Mouse (Mus musculus): ENCODE results near the gene Cdk14. TPM values are rescaled to one million over a fixed set of nuclear protein-coding genes. Genes with fewer than 3 reads are reported as not detected.

Cdk14 gene
- polyA plus RNA-seq, 1 experiment from 2014 or later: 22.7 TPM

DNA sequence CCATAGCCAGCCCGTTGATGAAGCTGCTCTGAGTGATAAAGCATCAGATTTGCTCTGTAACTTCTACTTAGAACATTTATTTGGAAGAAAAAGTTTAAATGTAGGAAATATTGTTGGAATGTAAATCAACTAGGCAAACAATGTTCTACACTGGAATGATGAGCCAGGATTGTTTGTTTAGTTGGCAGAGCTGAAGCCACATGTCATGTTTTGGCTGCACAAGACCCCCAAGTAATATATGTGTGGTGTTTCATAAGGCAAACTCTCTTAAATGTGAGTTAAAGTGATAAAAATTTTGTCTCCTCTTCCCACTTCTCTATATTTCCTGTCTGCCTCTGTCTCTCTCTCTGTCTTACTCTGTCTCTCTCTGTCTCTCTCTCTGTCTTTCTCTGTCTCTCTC, 291.3 kb downstream of the Cdk14 start:
- H3K27me3 ChIP-seq (ENCODE audit: control insufficient read depth, insufficient read depth, low read length): no peaks in the 10 kb centered on the region
- H3K27ac ChIP-seq (replicated peaks; ENCODE audit: low read depth, low read length): no peak overlapping the region
- no peaks in the 10 kb centered on the region for H3K9me3 ChIP-seq (ENCODE audit: control insufficient read depth, low read length)
- no peak overlapping the region for H3K4me3 ChIP-seq (ENCODE audit: low read depth, low read length)
- H3K4me2 ChIP-seq (ENCODE audit: low read depth, severe bottlenecking): no peak overlapping the region
- no peak overlapping the region for H3K9ac ChIP-seq (ENCODE audit: low read length)
- no peak for DNase-seq (ENCODE audit: low spot score)
- 89% methylated on average over 1 of the region's 1 CpGs for WGBS
- no peak for ATAC-seq (ENCODE audit: insufficient number of reproducible peaks, low FRiP score, low TSS enrichment, low read depth)
- no peaks in the 10 kb centered on the region for H3K36me3 ChIP-seq (ENCODE audit: control insufficient read depth, insufficient read depth, low read length)
- H3K4me1 ChIP-seq (ENCODE audit: control insufficient read depth, insufficient read depth, low read length): no peaks in the 10 kb centered on the region

- ATAC-seq (ENCODE audit: insufficient number of reproducible peaks, low FRiP score, low TSS enrichment, low read depth): no peak
- no peak overlapping the region for H3K27ac ChIP-seq (replicated peaks; ENCODE audit: low read depth, low read length)
- no peak overlapping the region for H3K4me3 ChIP-seq (ENCODE audit: low read depth, low read length)
- 93% methylated on average over 4 of the region's 4 CpGs for WGBS
- no peaks in the 10 kb centered on the region for H3K36me3 ChIP-seq (ENCODE audit: control insufficient read depth, insufficient read depth, low read length)
- H3K4me1 ChIP-seq (ENCODE audit: control insufficient read depth, insufficient read depth, low read length): no peaks in the 10 kb centered on the region
- H3K9me3 ChIP-seq (ENCODE audit: control insufficient read depth, low read length): no peaks in the 10 kb centered on the region
- H3K27me3 ChIP-seq (ENCODE audit: control insufficient read depth, insufficient read depth, low read length): no peaks in the 10 kb centered on the region
- H3K4me2 ChIP-seq (ENCODE audit: low read depth, severe bottlenecking): no peak overlapping the region
- DNase-seq (ENCODE audit: low spot score): no peak
- H3K9ac ChIP-seq (ENCODE audit: low read length): no peak overlapping the region
Observed at GRCm38 (mm10) chr5:5124645-5125044, 295.5 kb downstream of the Cdk14 start.

GRCm38 (mm10) chr5:5116775-5117522, 303.2 kb downstream of the Cdk14 start:
- DNase-seq (ENCODE audit: low spot score) (no peak), ATAC-seq (ENCODE audit: insufficient number of reproducible peaks, low FRiP score, low TSS enrichment, low read depth) (no peak)
- H3K9ac ChIP-seq (ENCODE audit: low read length): no peak overlapping the region
- no peaks in the 10 kb centered on the region for H3K27me3 ChIP-seq (ENCODE audit: control insufficient read depth, insufficient read depth, low read length)
- no peaks in the 10 kb centered on the region for H3K9me3 ChIP-seq (ENCODE audit: control insufficient read depth, low read length)
- 20% methylated on average over 5 of the region's 5 CpGs for WGBS
- no peaks in the 10 kb centered on the region for H3K4me1 ChIP-seq (ENCODE audit: control insufficient read depth, insufficient read depth, low read length)
- no peak overlapping the region for H3K4me3 ChIP-seq (ENCODE audit: low read depth, low read length)
- H3K4me2 ChIP-seq (ENCODE audit: low read depth, severe bottlenecking): no peak overlapping the region
- H3K27ac ChIP-seq (replicated peaks; ENCODE audit: low read depth, low read length): no peak overlapping the region
- H3K36me3 ChIP-seq (ENCODE audit: control insufficient read depth, insufficient read depth, low read length): no peaks in the 10 kb centered on the region

- Histone ChIP-seq H3K36me3 (ENCODE audit: control insufficient read depth, insufficient read depth, low read length) (no peaks in the 10 kb centered on the region), H3K4me2 (ENCODE audit: low read depth, severe bottlenecking) (no peak overlapping the region), H3K4me1 (ENCODE audit: control insufficient read depth, insufficient read depth, low read length) (no peaks in the 10 kb centered on the region), H3K4me3 (ENCODE audit: low read depth, low read length) (no peak overlapping the region), H3K9me3 (ENCODE audit: control insufficient read depth, low read length) (no peaks in the 10 kb centered on the region), H3K27me3 (ENCODE audit: control insufficient read depth, insufficient read depth, low read length) (no peaks in the 10 kb centered on the region), H3K9ac (ENCODE audit: low read length) (no peak overlapping the region), H3K27ac (replicated peaks; ENCODE audit: low read depth, low read length) (no peak overlapping the region)
- 79% methylated on average over 1 of the region's 1 CpGs for WGBS
- ATAC-seq (ENCODE audit: insufficient number of reproducible peaks, low FRiP score, low TSS enrichment, low read depth) (no peak), DNase-seq (ENCODE audit: low spot score) (no peak)
Observed at GRCm38 (mm10) chr5:5115546-5115945, 304.6 kb downstream of the Cdk14 start.

DNA sequence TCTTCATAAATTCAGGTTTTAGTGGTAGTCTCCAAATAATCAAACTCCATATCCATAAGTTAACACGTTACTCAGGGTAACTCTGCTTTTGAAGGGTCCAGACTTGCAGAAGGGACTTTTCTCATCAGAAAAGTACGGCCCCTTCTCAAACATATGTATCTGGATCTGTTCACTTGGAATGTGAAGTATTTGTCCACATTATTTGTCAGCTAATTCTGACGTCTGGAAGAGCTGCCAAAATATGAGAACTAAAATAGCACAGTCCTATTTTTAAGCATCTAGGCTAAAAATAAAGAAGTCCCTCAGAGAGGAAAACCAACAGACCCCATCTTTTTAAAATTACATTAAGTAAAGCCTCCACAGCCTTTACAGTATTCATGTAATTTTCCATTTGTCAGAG, 310.5 kb downstream of the Cdk14 start:
- Histone ChIP-seq H3K27ac (replicated peaks; ENCODE audit: low read depth, low read length) (no peak overlapping the region), H3K27me3 (ENCODE audit: control insufficient read depth, insufficient read depth, low read length) (no peaks in the 10 kb centered on the region), H3K4me2 (ENCODE audit: low read depth, severe bottlenecking) (no peak overlapping the region), H3K9me3 (ENCODE audit: control insufficient read depth, low read length) (no peaks in the 10 kb centered on the region), H3K9ac (ENCODE audit: low read length) (no peak overlapping the region), H3K36me3 (ENCODE audit: control insufficient read depth, insufficient read depth, low read length) (no peaks in the 10 kb centered on the region), H3K4me1 (ENCODE audit: control insufficient read depth, insufficient read depth, low read length) (no peaks in the 10 kb centered on the region), H3K4me3 (ENCODE audit: low read depth, low read length) (no peak overlapping the region)
- WGBS: 77% methylated on average over 3 of the region's 3 CpGs
- no peak for DNase-seq (ENCODE audit: low spot score)
- ATAC-seq (ENCODE audit: insufficient number of reproducible peaks, low FRiP score, low TSS enrichment, low read depth): no peak

- no peaks in the 10 kb centered on the region for H3K36me3 ChIP-seq (ENCODE audit: control insufficient read depth, insufficient read depth, low read length)
- WGBS: 80% methylated on average over 3 of the region's 3 CpGs
- ATAC-seq (ENCODE audit: insufficient number of reproducible peaks, low FRiP score, low TSS enrichment, low read depth): no peak
Observed at GRCm38 (mm10) chr5:5109017-5109416, 311.1 kb downstream of the Cdk14 start.

GRCm38 (mm10) chr5:5096248-5096915, 323.7 kb downstream of the Cdk14 start:
- Histone ChIP-seq H3K36me3 (ENCODE audit: control insufficient read depth, insufficient read depth, low read length) (no peaks in the 10 kb centered on the region), H3K27ac (replicated peaks; ENCODE audit: low read depth, low read length) (no peak overlapping the region), H3K27me3 (ENCODE audit: control insufficient read depth, insufficient read depth, low read length) (no peaks in the 10 kb centered on the region), H3K9me3 (ENCODE audit: control insufficient read depth, low read length) (no peaks in the 10 kb centered on the region), H3K9ac (ENCODE audit: low read length) (no peak overlapping the region), H3K4me1 (ENCODE audit: control insufficient read depth, insufficient read depth, low read length) (no peaks in the 10 kb centered on the region), H3K4me3 (ENCODE audit: low read depth, low read length) (no peak overlapping the region), H3K4me2 (ENCODE audit: low read depth, severe bottlenecking) (no peak overlapping the region)
- WGBS: 63% methylated on average over 3 of the region's 3 CpGs
- ATAC-seq (ENCODE audit: insufficient number of reproducible peaks, low FRiP score, low TSS enrichment, low read depth) (no peak), DNase-seq (ENCODE audit: low spot score) (no peak)

More at GRCm38 (mm10) chr5:5109017-5109416, 311.1 kb downstream of the Cdk14 start:
- no peak overlapping the region for H3K4me3 ChIP-seq (ENCODE audit: low read depth, low read length)
- H3K4me2 ChIP-seq (ENCODE audit: low read depth, severe bottlenecking): no peak overlapping the region
- H3K4me1 ChIP-seq (ENCODE audit: control insufficient read depth, insufficient read depth, low read length): no peaks in the 10 kb centered on the region
- H3K27ac ChIP-seq (replicated peaks; ENCODE audit: low read depth, low read length): no peak overlapping the region
- no peaks in the 10 kb centered on the region for H3K9me3 ChIP-seq (ENCODE audit: control insufficient read depth, low read length)
- no peak overlapping the region for H3K9ac ChIP-seq (ENCODE audit: low read length)
- DNase-seq (ENCODE audit: low spot score): no peak
- no peaks in the 10 kb centered on the region for H3K27me3 ChIP-seq (ENCODE audit: control insufficient read depth, insufficient read depth, low read length)

DNA sequence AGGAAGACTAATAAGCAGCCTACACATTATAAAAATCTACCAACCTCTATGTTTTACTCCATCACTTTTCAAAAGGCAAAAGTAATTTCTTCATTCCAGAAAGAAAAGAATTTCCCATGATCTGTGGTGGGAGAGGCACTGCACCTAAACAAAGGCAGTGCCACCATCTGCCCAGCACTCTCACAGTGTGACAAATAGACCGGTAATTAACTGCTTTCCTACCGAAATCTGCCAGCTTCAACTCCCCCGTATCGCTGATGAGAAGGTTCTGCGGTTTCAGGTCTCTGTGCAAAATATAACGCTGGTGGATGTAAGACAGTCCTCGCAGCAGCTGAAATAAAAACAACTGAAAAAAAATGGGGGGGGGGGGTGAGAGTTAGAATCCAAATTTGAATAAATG, 327.4 kb downstream of the Cdk14 start:
- Histone ChIP-seq H3K4me1 (ENCODE audit: control insufficient read depth, insufficient read depth, low read length) (no peaks in the 10 kb centered on the region), H3K9ac (ENCODE audit: low read length) (no peak overlapping the region), H3K27ac (replicated peaks; ENCODE audit: low read depth, low read length) (no peak overlapping the region), H3K4me3 (ENCODE audit: low read depth, low read length) (no peak overlapping the region), H3K27me3 (ENCODE audit: control insufficient read depth, insufficient read depth, low read length) (no peaks in the 10 kb centered on the region), H3K36me3 (ENCODE audit: control insufficient read depth, insufficient read depth, low read length) (no peaks in the 10 kb centered on the region), H3K4me2 (ENCODE audit: low read depth, severe bottlenecking) (no peak overlapping the region), H3K9me3 (ENCODE audit: control insufficient read depth, low read length) (no peaks in the 10 kb centered on the region)
- ATAC-seq (ENCODE audit: insufficient number of reproducible peaks, low FRiP score, low TSS enrichment, low read depth): no peak
- WGBS: 91% methylated on average over 7 of the region's 7 CpGs
- no peak for DNase-seq (ENCODE audit: low spot score)

All from limb, embryonic 11.5 days (tissue).